Mouse (Mus musculus): ENCODE results near the gene Tdpoz3. TPM values are rescaled to one million over a fixed set of nuclear protein-coding genes. Genes with fewer than 3 reads are reported as not detected.
"Not testable (repeated sequence)": the region's sequence is repeated elsewhere in the genome, so short reads cannot be mapped to it uniquely, and the experiment has no call there.

The Tdpoz3 gene
- not detected in 2 replicates for polyA plus RNA-seq (2012; ENCODE audit: insufficient read depth, low replicate concordance)

DNA sequence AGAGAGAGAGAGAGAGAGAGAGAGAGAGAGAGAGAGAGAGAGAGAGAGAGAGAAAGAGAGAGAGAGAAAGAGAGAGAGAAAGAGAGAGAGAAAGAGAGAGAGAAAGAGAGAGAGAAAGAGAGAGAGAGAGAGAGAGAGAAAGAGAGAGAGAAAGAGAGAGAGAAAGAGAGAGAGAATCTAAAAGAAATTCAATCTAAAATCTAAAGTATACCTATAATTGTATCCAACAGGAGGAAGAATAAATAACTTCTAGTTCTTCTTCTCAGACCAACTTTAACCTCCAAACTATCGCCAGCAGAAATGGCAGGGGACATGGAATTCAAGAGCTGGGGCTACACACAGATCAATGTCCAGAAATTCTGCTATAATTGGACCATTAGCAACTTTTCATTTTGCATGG lies at the start of gene Tdpoz3:
Gene Tdpoz3 (plus strand): TSS at position 301 of the 400 bp plus-strand sequence.
- not testable (repeated sequence) for H3K27me3 ChIP-seq (replicated peaks); H3K4me3 ChIP-seq (replicated peaks); H3K36me3 ChIP-seq (replicated peaks; ENCODE audit: low read length); H3K4me1 ChIP-seq
- peaks cover 27% of the 10 kb centered on the region for H3K9me3 ChIP-seq

GRCm38 (mm10) chr3:93796098-93796497 lies 29.7 kb upstream of the Tdpoz3 start, which contains the start of gene Tdpoz4:
Gene Tdpoz4, plus strand, starts transcription at chr3:93796398.
- peaks cover 25% of the 10 kb centered on the region for H3K9me3 ChIP-seq
- H3K27me3 ChIP-seq (replicated peaks); H3K4me3 ChIP-seq (replicated peaks); H3K4me1 ChIP-seq; H3K36me3 ChIP-seq (replicated peaks; ENCODE audit: low read length): not testable (repeated sequence)

GRCm38 (mm10) chr3:93813341-93813740 lies 12.5 kb upstream of the Tdpoz3 start:
- not testable (repeated sequence) for H3K27me3 ChIP-seq (replicated peaks); H3K36me3 ChIP-seq (replicated peaks; ENCODE audit: low read length); H3K4me3 ChIP-seq (replicated peaks); H3K4me1 ChIP-seq
- H3K9me3 ChIP-seq: peaks cover 28% of the 10 kb centered on the region

DNA sequence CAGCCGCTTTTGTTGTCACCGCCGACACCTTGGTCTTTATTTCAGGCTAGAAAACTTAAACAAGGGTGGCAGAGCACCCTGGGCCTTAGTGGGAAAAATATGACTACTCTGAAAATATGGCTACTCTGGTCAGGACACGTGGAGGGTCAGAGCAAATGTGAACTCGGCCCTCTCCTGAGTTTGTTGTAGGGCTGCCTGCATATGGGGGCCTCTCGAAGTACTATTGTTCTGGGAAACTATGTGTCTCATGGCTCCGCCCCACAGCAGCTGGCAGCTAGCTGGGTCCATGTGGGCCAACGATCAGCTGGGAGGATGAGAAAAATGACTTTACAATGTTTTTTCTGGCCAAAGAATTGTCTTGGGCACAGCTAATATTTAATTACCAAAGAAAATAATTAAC lies 33.1 kb downstream of the Tdpoz3 start:
- peaks cover 21% of the 10 kb centered on the region for H3K9me3 ChIP-seq
- not testable (repeated sequence) for H3K27me3 ChIP-seq (replicated peaks); H3K4me3 ChIP-seq (replicated peaks); H3K4me1 ChIP-seq; H3K36me3 ChIP-seq (replicated peaks; ENCODE audit: low read length)

GRCm38 (mm10) chr3:93870635-93871034 lies 44.8 kb downstream of the Tdpoz3 start:
- Histone ChIP-seq H3K9me3 (peaks cover 13% of the 10 kb centered on the region), H3K4me3 (replicated peaks) (peak overlapping the region; percentile 11)
- not testable (repeated sequence) for H3K36me3 ChIP-seq (replicated peaks; ENCODE audit: low read length); H3K4me1 ChIP-seq; H3K27me3 ChIP-seq (replicated peaks)

Other genes starting within 250 kb of the Tdpoz3 start
- 2.1 TPM in 1 of 2 replicates, not detected in the other for gene Tdpoz2, start 173.3 kb upstream of the Tdpoz3 start, polyA plus RNA-seq (2012; ENCODE audit: insufficient read depth, low replicate concordance)
- gene Tdpoz1, start 149.7 kb upstream of the Tdpoz3 start, polyA plus RNA-seq (2012; ENCODE audit: insufficient read depth, low replicate concordance): not detected in 2 replicates
- not detected in 2 replicates for gene Gm37596, start 132.9 kb upstream of the Tdpoz3 start, polyA plus RNA-seq (2012; ENCODE audit: insufficient read depth, low replicate concordance)
- gene Gm5773, start 53.0 kb upstream of the Tdpoz3 start, polyA plus RNA-seq (2012; ENCODE audit: insufficient read depth, low replicate concordance): not detected in 2 replicates
- not detected in 2 replicates for gene Tdpoz4, start 29.6 kb upstream of the Tdpoz3 start, polyA plus RNA-seq (2012; ENCODE audit: insufficient read depth, low replicate concordance)
- gene Gm9117, start 117.5 kb downstream of the Tdpoz3 start, polyA plus RNA-seq (2012; ENCODE audit: insufficient read depth, low replicate concordance): not detected in 2 replicates
- not detected in 2 replicates for gene Tdpoz5, start 135.3 kb downstream of the Tdpoz3 start, polyA plus RNA-seq (2012; ENCODE audit: insufficient read depth, low replicate concordance)
- not detected in 2 replicates for gene Gm9125, start 228.9 kb downstream of the Tdpoz3 start, polyA plus RNA-seq (2012; ENCODE audit: insufficient read depth, low replicate concordance)
- gene Gm10697, start 246.6 kb downstream of the Tdpoz3 start, polyA plus RNA-seq (2012; ENCODE audit: insufficient read depth, low replicate concordance): not detected in 2 replicates